Mouse (Mus musculus) heart, embryonic 10.5 days (tissue): ENCODE measurements around the gene Tmem238. TPM values are rescaled to one million over a fixed set of nuclear protein-coding genes. Genes with fewer than 3 reads are reported as not detected.
A peak's percentile ranks its signal among the peaks of the same experiment; 100 is the strongest.
"Not testable (repeated sequence)": the region's sequence is repeated elsewhere in the genome, so short reads cannot be mapped to it uniquely, and the experiment has no call there.

Experiments used
- DNase-seq: peaks from one replicate; pipeline ENCODE4 v3.0.0-alpha.2; 2017; ENCODE audit warnings: low spot score
- H3K27ac ChIP-seq: fragments of 300-500 bp; sonication (generic); 2 replicates; pipeline ENCODE4 v1.5.1; 2016; ENCODE audit warnings: mild to moderate bottlenecking
- H3K27me3 ChIP-seq: fragments of 300-500 bp; sonication (generic); 2 replicates; pipeline ENCODE4 v1.6.1; 2016; ENCODE audit warnings: mild to moderate bottlenecking; ENCODE audit not compliant: poor library complexity, insufficient read depth, severe bottlenecking
- H3K36me3 ChIP-seq: fragments of 300-500 bp; sonication (generic); 2 replicates; pipeline ENCODE4 v1.6.1; 2016; ENCODE audit warnings: mild to moderate bottlenecking, moderate library complexity
- H3K4me1 ChIP-seq: fragments of 300-500 bp; sonication (generic); 2 replicates; pipeline ENCODE4 v1.6.1; 2016; ENCODE audit warnings: mild to moderate bottlenecking
- H3K4me3 ChIP-seq: fragments of 300-500 bp; sonication (generic); 2 replicates; pipeline ENCODE4 v1.5.1; 2016; ENCODE audit warnings: mild to moderate bottlenecking, moderate library complexity
- H3K9me3 ChIP-seq: fragments of 300-500 bp; sonication (generic); 2 replicates; pipeline ENCODE4 v1.6.1; 2016; ENCODE audit warnings: mild to moderate bottlenecking, moderate library complexity
- WGBS: fragments of 180-500 bp; shearing (Covaris S2); methylation state at CpG from one replicate; pipeline ENCODE4 v1.1.7; 2016; 5-methylcytosine and 5-hydroxymethylcytosine counted together
- polyA plus RNA-seq: library from polyadenylated mRNA; unstranded; fragments of >200 nt; fragmentation: Nextera tagmentation; extraction: Ambion mirVana; gene quantifications from 2 replicates; pipeline ENCODE4 v1.2.1, GENCODE M21; 2016

Tmem238 gene
- polyA plus RNA-seq: 4.7 and 6.3 TPM in 2 replicates

- Histone ChIP-seq H3K27ac (peak within 1 kb of the TSS; percentile 92), H3K27me3 (peaks cover 11% of the 10 kb centered on the region; the same call in 1 of the 2 replicates), H3K4me1 (peaks cover 15% of the 10 kb centered on the region), H3K4me3 (peak within 1 kb of the TSS; percentile 72), H3K36me3 (peaks cover 11% of the 10 kb centered on the region), H3K9me3 (no peaks in the 10 kb centered on the region)
- 9% methylated on average over 40 of the region's 40 CpGs for WGBS
- no peak for DNase-seq
Observed at GRCm38 (mm10) chr7:4789436-4789935, at the start of gene Tmem238. TSS of gene Tmem238 (minus strand) at chr7:4789656.

- WGBS: 21% methylated on average over 1 of the region's 1 CpGs
- H3K36me3 ChIP-seq: no peaks in the 10 kb centered on the region
Observed at GRCm38 (mm10) chr7:4837639-4838038, 48.2 kb upstream of the Tmem238 start.

GRCm38 (mm10) chr7:4836351-4836792 lies 46.9 kb upstream of the Tmem238 start:
- H3K27ac ChIP-seq: peak overlapping the region; percentile 67

More at GRCm38 (mm10) chr7:4837639-4838038, 48.2 kb upstream of the Tmem238 start:
- no peak for DNase-seq
- Histone ChIP-seq H3K4me3 (no peak overlapping the region), H3K9me3 (0 out of 2 replicates have a peak, but pooled peaks cover 3% of the 10 kb centered on the region), H3K27ac (no peak overlapping the region), H3K27me3 (peaks cover 86% of the 10 kb centered on the region), H3K4me1 (peaks cover 19% of the 10 kb centered on the region)

GRCm38 (mm10) chr7:4835631-4836327 lies 46.3 kb upstream of the Tmem238 start:
- DNase-seq: no peak
- 7% methylated on average over 34 of the region's 34 CpGs for WGBS
- H3K36me3 ChIP-seq: no peaks in the 10 kb centered on the region
- H3K27me3 ChIP-seq: peaks cover 84% of the 10 kb centered on the region
- peak overlapping the region; percentile 63 for H3K4me3 ChIP-seq
- peaks cover 15% of the 10 kb centered on the region for H3K4me1 ChIP-seq
- H3K9me3 ChIP-seq: 0 out of 2 replicates have a peak, but pooled peaks cover 3% of the 10 kb centered on the region
- peak overlapping the region; percentile 67; the same call in 1 of the 2 replicates for H3K27ac ChIP-seq

More at GRCm38 (mm10) chr7:4836351-4836792, 46.9 kb upstream of the Tmem238 start:
- Histone ChIP-seq H3K9me3 (0 out of 2 replicates have a peak, but pooled peaks cover 3% of the 10 kb centered on the region), H3K27me3 (peaks cover 83% of the 10 kb centered on the region), H3K36me3 (no peaks in the 10 kb centered on the region), H3K4me1 (peaks cover 15% of the 10 kb centered on the region), H3K4me3 (peak overlapping the region; percentile 63)
- under 1% methylated on average over 51 of the region's 51 CpGs for WGBS
- DNase-seq: no peak

- H3K27me3 ChIP-seq: peaks cover 58% of the 10 kb centered on the region
- no peak overlapping the region for H3K27ac ChIP-seq
- no peaks in the 10 kb centered on the region for H3K36me3 ChIP-seq
- no peaks in the 10 kb centered on the region for H3K4me1 ChIP-seq
- no peak for DNase-seq
- no peak overlapping the region for H3K4me3 ChIP-seq
- WGBS: 3% methylated on average over 12 of the region's 12 CpGs
- no peaks in the 10 kb centered on the region for H3K9me3 ChIP-seq
Observed at GRCm38 (mm10) chr7:4830476-4830875, 41.0 kb upstream of the Tmem238 start.

GRCm38 (mm10) chr7:4825365-4825764 lies 35.9 kb upstream of the Tmem238 start:
- Histone ChIP-seq H3K4me1 (peaks cover 16% of the 10 kb centered on the region; the same call in 1 of the 2 replicates), H3K27ac (no peak overlapping the region), H3K27me3 (peaks cover 17% of the 10 kb centered on the region), H3K4me3 (no peak overlapping the region), H3K36me3 (no peaks in the 10 kb centered on the region), H3K9me3 (no peaks in the 10 kb centered on the region)
- DNase-seq: no peak
- 31% methylated on average over 4 of the region's 4 CpGs for WGBS

GRCm38 (mm10) chr7:4822162-4822907 lies 32.9 kb upstream of the Tmem238 start:
- no peak for DNase-seq
- Histone ChIP-seq H3K4me3 (no peak overlapping the region), H3K9me3 (no peaks in the 10 kb centered on the region), H3K36me3 (no peaks in the 10 kb centered on the region), H3K27me3 (0 out of 2 replicates have a peak, but pooled peaks cover 3% of the 10 kb centered on the region), H3K27ac (peak overlapping the region; percentile 22; the same call in 1 of the 2 replicates), H3K4me1 (peaks cover 16% of the 10 kb centered on the region; the same call in 1 of the 2 replicates)
- WGBS: 64% methylated on average over 6 of the region's 6 CpGs

GRCm38 (mm10) chr7:4821690-4822089 lies 32.2 kb upstream of the Tmem238 start:
- Histone ChIP-seq H3K27me3 (0 out of 2 replicates have a peak, but pooled peaks cover 3% of the 10 kb centered on the region), H3K4me1 (peaks cover 16% of the 10 kb centered on the region; the same call in 1 of the 2 replicates), H3K27ac (peak overlapping the region; percentile 22; the same call in 1 of the 2 replicates), H3K4me3 (no peak overlapping the region), H3K36me3 (no peaks in the 10 kb centered on the region), H3K9me3 (no peaks in the 10 kb centered on the region)
- 84% methylated on average over 4 of the region's 4 CpGs for WGBS
- no peak for DNase-seq

GRCm38 (mm10) chr7:4820925-4821324 lies 31.5 kb upstream of the Tmem238 start:
- not testable (repeated sequence) for H3K27me3 ChIP-seq, H3K27ac ChIP-seq, H3K9me3 ChIP-seq, H3K4me3 ChIP-seq, DNase-seq, H3K36me3 ChIP-seq
- H3K4me1 ChIP-seq: peaks cover 16% of the 10 kb centered on the region; the same call in 1 of the 2 replicates
- WGBS: 84% methylated on average over 7 of the region's 7 CpGs

- H3K4me3 ChIP-seq: no peak overlapping the region
- no peak for DNase-seq
- no peaks in the 10 kb centered on the region; the same call in 1 of the 2 replicates for H3K4me1 ChIP-seq
- H3K27me3 ChIP-seq: no peaks in the 10 kb centered on the region
- no peaks in the 10 kb centered on the region for H3K9me3 ChIP-seq
- H3K27ac ChIP-seq: no peak overlapping the region
- H3K36me3 ChIP-seq: no peaks in the 10 kb centered on the region
Observed at GRCm38 (mm10) chr7:4816559-4816958, 27.1 kb upstream of the Tmem238 start.

- DNase-seq: no peak
- Histone ChIP-seq H3K36me3 (peaks cover 25% of the 10 kb centered on the region), H3K4me1 (peaks cover 19% of the 10 kb centered on the region), H3K27ac (peak overlapping the region; percentile 99), H3K9me3 (no peaks in the 10 kb centered on the region), H3K27me3 (no peaks in the 10 kb centered on the region), H3K4me3 (peak overlapping the region; percentile 99)
- 21% methylated on average over 8 of the region's 8 CpGs for WGBS
Observed at GRCm38 (mm10) chr7:4813105-4813791, 23.8 kb upstream of the Tmem238 start.
